Mouse (Mus musculus): Measurements from ENCODE around the gene Gm20914. TPM values are rescaled to one million over a fixed set of nuclear protein-coding genes. Genes with fewer than 3 reads are reported as not detected.

The Gm20914 gene
- polyA plus RNA-seq (2014; fragmentation: Illumina TruSeq; extraction: RNeasy Lipid Tissue Mini Kit (QIAGEN cat#74804); ENCODE audit: low replicate concordance) = not detected

GRCm38 (mm10) chrY:5725678-5726077 lies at the start of gene Gm20914:
Gm20914 (plus strand) TSS chrY:5725978.

Other genes with a start within 250 kb of the Gm20914 start
- gene Gm21854, start 69.0 kb upstream of the Gm20914 start, polyA plus RNA-seq (2014; fragmentation: Illumina TruSeq; extraction: RNeasy Lipid Tissue Mini Kit (QIAGEN cat#74804); ENCODE audit: low replicate concordance) = not detected
- not detected for gene Gm28171, start 67.4 kb downstream of the Gm20914 start, polyA plus RNA-seq (2014; fragmentation: Illumina TruSeq; extraction: RNeasy Lipid Tissue Mini Kit (QIAGEN cat#74804); ENCODE audit: low replicate concordance)
- not detected for gene Gm21778, start 216.5 kb downstream of the Gm20914 start, polyA plus RNA-seq (2014; fragmentation: Illumina TruSeq; extraction: RNeasy Lipid Tissue Mini Kit (QIAGEN cat#74804); ENCODE audit: low replicate concordance)